Mouse (Mus musculus) heart, postnatal 0 days (tissue): ENCODE results near the gene Ofcc1. TPM values are rescaled to one million over a fixed set of nuclear protein-coding genes. Genes with fewer than 3 reads are reported as not detected.
A peak's percentile ranks its signal among the peaks of the same experiment; 100 is the strongest.

Experiments used
- ATAC-seq: fragments of 200-750 bp; cut with Nextera tagmentation; 2 replicates; pipeline ENCODE4 v1.8.0; 2017; ENCODE audit warnings: low read depth, moderate number of reproducible peaks, moderate library complexity; ENCODE audit not compliant: insufficient read depth
- DNase-seq: peaks from one replicate; pipeline ENCODE4 v3.0.0-alpha.2; 2016; ENCODE audit warnings: low spot score
- H3K27ac ChIP-seq: fragments of 300-500 bp; sonication (generic); 2 replicates; pipeline ENCODE4 v1.5.1; 2014; ENCODE audit warnings: low read depth, mild to moderate bottlenecking
- H3K27me3 ChIP-seq: fragments of 300-500 bp; sonication (generic); 2 replicates; pipeline ENCODE4 v1.6.1; 2014; ENCODE audit warnings: low read length, mixed read lengths; ENCODE audit not compliant: control insufficient read depth, insufficient read depth
- H3K36me3 ChIP-seq: fragments of 300-500 bp; sonication (generic); replicated peaks from 2 replicates; pipeline ENCODE4 v1.6.1; 2014; ENCODE audit warnings: low read length, mixed read lengths; ENCODE audit not compliant: control insufficient read depth, insufficient read depth
- H3K4me1 ChIP-seq: fragments of 300-500 bp; sonication (generic); 2 replicates; pipeline ENCODE4 v1.6.1; 2014; ENCODE audit warnings: antibody characterized with exemption; ENCODE audit not compliant: control insufficient read depth, insufficient read depth
- H3K4me2 ChIP-seq: fragments of 300-500 bp; sonication (generic); 2 replicates; pipeline ENCODE4 v1.6.1; 2014; ENCODE audit warnings: low read depth, mild to moderate bottlenecking, low read length, moderate library complexity
- H3K4me3 ChIP-seq: fragments of 300-500 bp; sonication (generic); 2 replicates; pipeline ENCODE4 v1.5.1; 2014; ENCODE audit warnings: low read depth, low read length
- H3K9ac ChIP-seq: fragments of 300-500 bp; sonication (generic); replicated peaks from 2 replicates; pipeline ENCODE4 v1.6.1; 2014; ENCODE audit warnings: low read depth, low read length, mixed read lengths
- H3K9me3 ChIP-seq: fragments of 300-500 bp; sonication (generic); replicated peaks from 2 replicates; pipeline ENCODE4 v1.6.1; 2016; ENCODE audit warnings: low read length; ENCODE audit not compliant: control insufficient read depth
- CTCF ChIP-seq: IDR thresholded peaks from 2 replicates; pipeline ENCODE4 v1.5.1; 2016; ENCODE audit warnings: antibody characterized with exemption, control low read depth, low read depth
- EP300 ChIP-seq: IDR thresholded peaks from 2 replicates; pipeline ENCODE4 v1.6.1; 2016; ENCODE audit warnings: antibody characterized with exemption, low read depth
- WGBS: fragments of 180-500 bp; shearing (Covaris S2); extraction: QIAGEN DNeasy Blood & Tissue Kit; methylation state at CpG from one replicate; pipeline ENCODE4 v1.1.7; 2014; 5-methylcytosine and 5-hydroxymethylcytosine counted together
- polyA plus RNA-seq: library from polyadenylated mRNA; unstranded; fragments of >200 nt; fragmentation: Nextera tagmentation; extraction: Ambion mirVana; gene quantifications from 2 replicates; pipeline ENCODE4 v1.2.1, GENCODE M21; 2015
- total RNA-seq: library from RNA; depleted of rRNA; stranded (reverse); fragments of >200 nt; gene quantifications from 2 replicates; pipeline ENCODE4 v1.2.3, GENCODE M21; 2014; ENCODE audit warnings: low replicate concordance

The Ofcc1 gene
- total and polyA plus RNA-seq, 2 experiments from 2014 or later = not detected

GRCm38 (mm10) chr13:40243821-40244220 is 117.4 kb downstream of the Ofcc1 start:
- 61% methylated on average over 6 of the region's 6 CpGs for WGBS
- ATAC-seq (no peak), DNase-seq (no peak)
- Histone ChIP-seq H3K4me3 (no peak overlapping the region), H3K36me3 (no peaks in the 10 kb centered on the region), H3K9ac (no peak overlapping the region), H3K9me3 (no peaks in the 10 kb centered on the region), H3K4me1 (no peaks in the 10 kb centered on the region), H3K27me3 (no peaks in the 10 kb centered on the region), H3K4me2 (no peak overlapping the region), H3K27ac (no peak overlapping the region)
- TF ChIP-seq EP300 (no peak), CTCF (no peak)

- Histone ChIP-seq H3K36me3 (no peaks in the 10 kb centered on the region), H3K27me3 (no peaks in the 10 kb centered on the region), H3K9ac (no peak overlapping the region), H3K9me3 (no peaks in the 10 kb centered on the region), H3K4me1 (no peaks in the 10 kb centered on the region), H3K4me3 (no peak overlapping the region), H3K27ac (no peak overlapping the region), H3K4me2 (no peak overlapping the region)
- ATAC-seq (no peak), DNase-seq (no peak)
- TF ChIP-seq CTCF (no peak), EP300 (no peak)
- 65% methylated on average over 3 of the region's 3 CpGs for WGBS
Observed at GRCm38 (mm10) chr13:40236356-40236755, 124.9 kb downstream of the Ofcc1 start.

- no peaks in the 10 kb centered on the region for H3K27me3 ChIP-seq
- no peak overlapping the region for H3K4me2 ChIP-seq
- WGBS = 70% methylated on average over 9 of the region's 9 CpGs
- DNase-seq = no peak
- H3K4me1 ChIP-seq = no peaks in the 10 kb centered on the region
- H3K9ac ChIP-seq = no peak overlapping the region
- H3K9me3 ChIP-seq = no peaks in the 10 kb centered on the region
- no peaks in the 10 kb centered on the region for H3K36me3 ChIP-seq
- no peak overlapping the region for H3K27ac ChIP-seq
- ATAC-seq = no peak
- no peak for TF ChIP-seq CTCF
- no peak for TF ChIP-seq EP300
- no peak overlapping the region for H3K4me3 ChIP-seq
Observed at GRCm38 (mm10) chr13:40208314-40208713, 152.9 kb downstream of the Ofcc1 start.

- DNase-seq = no peak
- H3K4me3 ChIP-seq = no peak overlapping the region
- no peaks in the 10 kb centered on the region for H3K36me3 ChIP-seq
- H3K4me2 ChIP-seq = no peak overlapping the region
- no peak overlapping the region for H3K27ac ChIP-seq
- H3K4me1 ChIP-seq = no peaks in the 10 kb centered on the region
- TF ChIP-seq CTCF (no peak), EP300 (no peak)
- no peaks in the 10 kb centered on the region for H3K9me3 ChIP-seq
- WGBS = 81% methylated on average over 3 of the region's 3 CpGs
- no peaks in the 10 kb centered on the region for H3K27me3 ChIP-seq
- H3K9ac ChIP-seq = no peak overlapping the region
- no peak for ATAC-seq
Observed at GRCm38 (mm10) chr13:40181786-40182185, 179.5 kb downstream of the Ofcc1 start.

- Histone ChIP-seq H3K27ac (no peak overlapping the region), H3K4me2 (no peak overlapping the region), H3K4me3 (no peak overlapping the region), H3K9me3 (no peaks in the 10 kb centered on the region), H3K27me3 (no peaks in the 10 kb centered on the region), H3K9ac (no peak overlapping the region), H3K4me1 (no peaks in the 10 kb centered on the region), H3K36me3 (no peaks in the 10 kb centered on the region)
- TF ChIP-seq CTCF (no peak), EP300 (no peak)
- 87% methylated on average over 4 of the region's 4 CpGs for WGBS
- DNase-seq (no peak), ATAC-seq (no peak)
Observed at GRCm38 (mm10) chr13:40171775-40172174, 189.5 kb downstream of the Ofcc1 start.

GRCm38 (mm10) chr13:40167871-40168270 is 193.4 kb downstream of the Ofcc1 start:
- Histone ChIP-seq H3K27me3 (no peaks in the 10 kb centered on the region), H3K27ac (no peak overlapping the region), H3K4me1 (no peaks in the 10 kb centered on the region), H3K4me3 (no peak overlapping the region), H3K4me2 (no peak overlapping the region), H3K9ac (no peak overlapping the region), H3K9me3 (no peaks in the 10 kb centered on the region), H3K36me3 (no peaks in the 10 kb centered on the region)
- 50% methylated on average over 7 of the region's 7 CpGs for WGBS
- ATAC-seq (peak; percentile 24; the same call in 1 of the 2 replicates), DNase-seq (peak; percentile 22)
- TF ChIP-seq CTCF (no peak), EP300 (no peak)
